Mouse (Mus musculus) liver, postnatal 0 days (tissue): Measurements from ENCODE around the gene Rab5if. TPM values are rescaled to one million over a fixed set of nuclear protein-coding genes. Genes with fewer than 3 reads are reported as not detected.

Experiments
- ATAC-seq: fragments of 200-750 bp; cut with Nextera tagmentation; 2 replicates; pipeline ENCODE4 v1.8.0; 2017; ENCODE audit warnings: mild to moderate bottlenecking, moderate library complexity
- DNase-seq: peaks from one replicate; pipeline ENCODE4 v3.0.0-alpha.2; 2016
- H3K27ac ChIP-seq: fragments of 300-500 bp; sonication (generic); 2 replicates; pipeline ENCODE4 v1.5.1; 2014; ENCODE audit warnings: antibody characterized with exemption, moderate library complexity, mild to moderate bottlenecking, low read depth
- H3K27me3 ChIP-seq: fragments of 300-500 bp; sonication (generic); 2 replicates; pipeline ENCODE4 v1.6.1; 2014; ENCODE audit warnings: low read length, control low read depth, mixed read lengths; ENCODE audit not compliant: insufficient read depth
- H3K36me3 ChIP-seq: fragments of 300-500 bp; sonication (generic); replicated peaks from 2 replicates; pipeline ENCODE4 v1.6.1; 2014; ENCODE audit warnings: mild to moderate bottlenecking, control low read depth, low read length, moderate library complexity, mixed read lengths; ENCODE audit not compliant: insufficient read depth
- H3K4me1 ChIP-seq: fragments of 300-500 bp; sonication (generic); 2 replicates; pipeline ENCODE4 v1.6.1; 2014; ENCODE audit warnings: antibody characterized with exemption, mild to moderate bottlenecking, control low read depth; ENCODE audit not compliant: insufficient read depth
- H3K4me2 ChIP-seq: fragments of 300-500 bp; sonication (generic); 2 replicates; pipeline ENCODE4 v1.6.1; 2014; ENCODE audit warnings: low read depth, mild to moderate bottlenecking, low read length, moderate library complexity, mixed read lengths
- H3K4me3 ChIP-seq: fragments of 300-500 bp; sonication (generic); 2 replicates; pipeline ENCODE4 v1.5.1; 2014; ENCODE audit warnings: low read depth, low read length
- H3K9ac ChIP-seq: fragments of 300-500 bp; sonication (generic); replicated peaks from 2 replicates; pipeline ENCODE4 v1.6.1; 2014; ENCODE audit warnings: mild to moderate bottlenecking, moderate library complexity
- H3K9me3 ChIP-seq: fragments of 300-500 bp; sonication (generic); 2 replicates; pipeline ENCODE4 v1.6.1; 2016; ENCODE audit warnings: mild to moderate bottlenecking, control low read depth, low read length, mixed read lengths
- CTCF ChIP-seq: sonication (generic); IDR thresholded peaks from 2 replicates; pipeline ENCODE4 v1.5.1; 2016; ENCODE audit warnings: antibody characterized with exemption, low read depth
- EP300 ChIP-seq: IDR thresholded peaks from 2 replicates; pipeline ENCODE4 v1.6.1; 2016; ENCODE audit warnings: antibody characterized with exemption, low read depth, mild to moderate bottlenecking
- WGBS: fragments of 180-500 bp; shearing (Covaris S2); extraction: QIAGEN DNeasy Blood & Tissue Kit; methylation state at CpG from one replicate; pipeline ENCODE4 v1.1.7; 2014; ENCODE audit not compliant: insufficient replicate concordance; 5-methylcytosine and 5-hydroxymethylcytosine counted together
- polyA plus RNA-seq: library from polyadenylated mRNA; unstranded; fragments of >200 nt; fragmentation: Nextera tagmentation; extraction: Ambion mirVana; gene quantifications from 2 replicates; pipeline ENCODE4 v1.2.1, GENCODE M21; 2015

Rab5if gene
- polyA plus RNA-seq, 1 experiment from 2014 or later: 190 TPM

DNA sequence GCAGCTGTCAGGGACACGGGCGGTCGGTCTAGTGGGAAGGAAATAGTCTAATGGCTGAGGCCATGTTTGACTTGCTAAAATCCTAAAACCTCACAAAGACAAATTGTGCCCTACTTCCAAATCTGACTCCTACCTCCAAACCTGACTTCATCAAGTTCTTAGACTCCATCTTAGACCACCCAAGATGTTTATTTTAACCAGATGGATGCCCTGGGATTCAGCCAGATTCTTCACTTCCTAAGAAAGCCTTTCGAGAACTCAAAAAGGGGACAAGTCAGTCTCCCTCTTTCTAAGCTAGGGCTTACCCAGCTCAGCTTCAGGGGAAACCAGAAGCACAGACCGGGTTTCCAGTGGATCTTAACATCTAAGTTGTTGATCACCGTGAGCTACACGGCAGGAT, 4.3 kb upstream of the Rab5if start:
- ATAC-seq (no peak), DNase-seq (no peak)

DNA sequence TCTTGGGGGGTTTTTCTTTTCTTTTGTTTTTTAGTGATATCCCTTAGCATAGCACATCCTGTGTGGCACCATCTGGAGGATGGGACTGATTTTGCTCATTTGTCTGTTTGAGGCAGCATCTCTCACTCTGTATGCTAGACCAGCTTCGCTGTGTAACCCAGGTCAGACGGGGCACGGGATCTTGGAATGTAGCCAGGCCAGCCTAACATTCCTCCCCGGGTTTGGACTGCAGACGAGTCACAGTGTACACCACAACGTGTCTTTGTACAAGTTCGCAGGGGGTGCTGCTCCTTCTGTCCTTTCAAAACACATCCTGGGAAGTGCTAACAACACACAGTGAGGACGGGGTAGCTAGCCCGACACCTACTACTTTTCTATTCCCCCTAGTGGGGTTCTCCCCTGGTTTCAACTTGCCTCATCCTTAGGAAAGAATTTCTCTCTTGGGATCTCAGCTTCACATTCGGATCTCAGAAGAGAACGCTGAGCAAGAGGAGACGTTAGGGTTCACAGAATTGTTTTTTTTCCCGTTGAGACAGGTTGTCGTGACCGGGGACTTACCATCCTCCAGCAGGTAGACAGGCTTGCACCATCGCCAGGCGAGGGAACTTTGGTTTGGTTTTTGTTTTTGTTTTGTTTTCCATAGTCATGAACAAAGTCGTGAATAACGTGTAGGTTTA, 749 bp upstream of the Rab5if start:
- DNase-seq (peak; percentile 74), ATAC-seq (no peak)
- Histone ChIP-seq H3K27me3 (no peaks in the 10 kb centered on the region), H3K4me1 (peaks cover 27% of the 10 kb centered on the region), H3K4me3 (peak overlapping the region; percentile 92), H3K36me3 (peaks cover 27% of the 10 kb centered on the region), H3K4me2 (peak overlapping the region; percentile 86), H3K9ac (peak overlapping the region; percentile 97), H3K27ac (peak overlapping the region; percentile 94), H3K9me3 (no peaks in the 10 kb centered on the region)
- TF ChIP-seq CTCF: no peak
- 0% methylated on average over 19 of the region's 19 CpGs for WGBS

More for the DNA sequence above, 4.3 kb upstream of the Rab5if start:
- H3K4me3 ChIP-seq: no peak overlapping the region
- no peak overlapping the region for H3K9ac ChIP-seq
- no peak for TF ChIP-seq EP300
- TF ChIP-seq CTCF: no peak
- no peaks in the 10 kb centered on the region for H3K9me3 ChIP-seq
- no peak overlapping the region for H3K27ac ChIP-seq
- no peak overlapping the region for H3K4me2 ChIP-seq
- H3K36me3 ChIP-seq: peaks cover 12% of the 10 kb centered on the region
- 87% methylated on average over 7 of the region's 7 CpGs for WGBS
- peaks cover 11% of the 10 kb centered on the region; the same call in 1 of the 2 replicates for H3K4me1 ChIP-seq
- H3K27me3 ChIP-seq: no peaks in the 10 kb centered on the region

DNA sequence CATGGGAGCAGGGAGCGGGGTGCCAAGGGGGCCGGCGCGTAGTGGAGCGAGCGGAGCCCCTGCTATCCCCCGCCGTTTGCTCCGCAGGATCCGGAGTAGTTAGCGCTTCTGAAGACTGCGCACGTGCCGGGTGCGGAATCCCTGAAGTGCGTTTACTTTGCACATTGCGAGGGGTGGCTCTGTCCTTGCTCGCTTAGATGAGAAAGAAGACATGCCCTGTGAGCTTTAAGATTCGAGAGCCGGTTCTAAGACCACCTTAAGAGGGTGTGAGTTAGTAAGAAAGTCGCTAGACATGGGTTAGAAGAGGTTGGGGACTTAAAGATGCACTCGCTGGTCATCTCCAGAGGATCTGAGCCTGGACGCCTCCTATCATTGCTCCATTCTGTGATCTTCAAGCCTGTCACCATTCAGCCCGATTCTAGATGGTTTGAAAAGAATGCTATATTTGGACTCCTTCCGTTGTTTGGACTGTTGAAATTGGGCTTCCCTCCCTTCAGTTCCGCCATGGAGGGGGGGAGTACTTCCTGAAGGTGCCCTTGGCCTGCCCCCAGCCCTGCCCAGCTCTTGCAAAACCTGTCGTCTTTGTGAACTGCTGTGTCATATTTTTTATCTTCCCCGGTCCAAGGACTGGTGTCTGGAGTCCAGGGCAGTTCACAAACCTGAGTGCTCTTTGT, 696 bp downstream of the Rab5if start:
- H3K9me3 ChIP-seq: no peaks in the 10 kb centered on the region
- H3K27ac ChIP-seq: peak overlapping the region; percentile 94
- H3K4me1 ChIP-seq: peaks cover 26% of the 10 kb centered on the region
- peak overlapping the region; percentile 97 for H3K9ac ChIP-seq
- DNase-seq: peak; percentile 83
- peak overlapping the region; percentile 80 for H3K4me2 ChIP-seq
- 2% methylated on average over 27 of the region's 28 CpGs for WGBS
- TF ChIP-seq EP300 (peak; percentile 40; the same call in 1 of the 2 replicates), CTCF (no peak)
- H3K4me3 ChIP-seq: peak overlapping the region; percentile 92
- peaks cover 36% of the 10 kb centered on the region for H3K36me3 ChIP-seq
- peak; percentile 45 for ATAC-seq
- no peaks in the 10 kb centered on the region for H3K27me3 ChIP-seq

DNA sequence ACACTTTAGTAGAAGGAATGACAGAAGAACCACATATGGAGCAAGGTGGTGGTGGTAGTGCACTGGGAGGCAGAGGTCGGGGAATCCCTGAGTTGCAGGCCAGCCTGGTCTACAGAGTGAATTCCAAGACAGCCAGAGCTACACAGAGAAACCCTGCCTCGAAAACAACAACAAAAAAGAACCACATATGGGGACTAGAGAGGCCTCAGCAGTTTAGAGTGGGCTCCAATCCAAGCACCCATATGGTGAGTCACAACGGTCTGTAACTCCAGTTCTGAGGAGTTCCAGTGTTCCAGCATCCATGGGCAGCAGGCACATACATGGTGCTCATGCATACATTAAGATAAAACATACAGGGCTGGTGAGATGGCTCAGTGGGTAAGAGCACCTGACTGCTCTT, 1.6 kb downstream of the Rab5if start:
- no peak for TF ChIP-seq EP300
- TF ChIP-seq CTCF: no peak
- Histone ChIP-seq H3K9ac (peak overlapping the region; percentile 97), H3K4me1 (peaks cover 26% of the 10 kb centered on the region), H3K27ac (peak overlapping the region; percentile 94), H3K9me3 (no peaks in the 10 kb centered on the region), H3K4me2 (peak overlapping the region; percentile 80), H3K27me3 (no peaks in the 10 kb centered on the region), H3K36me3 (peaks cover 42% of the 10 kb centered on the region), H3K4me3 (peak overlapping the region; percentile 92)
- DNase-seq: no peak
- WGBS: 66% methylated on average over 3 of the region's 3 CpGs
- no peak for ATAC-seq

DNA sequence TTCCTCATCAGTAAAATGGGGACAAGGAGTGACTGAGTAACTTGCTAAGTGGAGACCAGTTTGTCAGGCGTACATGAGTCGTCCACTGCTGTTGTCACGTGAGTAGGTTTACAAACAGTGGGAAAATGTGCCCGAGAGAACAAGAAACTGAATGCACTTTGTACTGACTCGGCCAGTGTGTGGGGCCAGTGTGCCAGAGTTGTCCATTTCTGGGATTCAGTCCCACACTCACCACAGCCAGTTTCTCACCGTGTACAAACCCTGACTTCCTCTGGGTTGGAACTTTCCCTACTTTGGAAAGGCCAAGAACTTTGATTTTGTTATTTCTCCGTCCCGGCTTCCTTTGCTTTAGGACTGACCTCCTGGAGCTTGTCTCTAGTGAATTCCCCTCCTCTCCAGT, 6.1 kb downstream of the Rab5if start:
- ATAC-seq (peak; percentile 57), DNase-seq (no peak)
- H3K4me3 ChIP-seq: no peak overlapping the region
- no peak overlapping the region for H3K9ac ChIP-seq
- no peaks in the 10 kb centered on the region for H3K27me3 ChIP-seq
- H3K9me3 ChIP-seq: no peaks in the 10 kb centered on the region
- H3K4me1 ChIP-seq: peaks cover 27% of the 10 kb centered on the region
- H3K27ac ChIP-seq: no peak overlapping the region
- WGBS: 61% methylated on average over 8 of the region's 8 CpGs
- H3K36me3 ChIP-seq: peaks cover 87% of the 10 kb centered on the region
- TF ChIP-seq CTCF: no peak
- TF ChIP-seq EP300: no peak
- H3K4me2 ChIP-seq: no peak overlapping the region

DNA sequence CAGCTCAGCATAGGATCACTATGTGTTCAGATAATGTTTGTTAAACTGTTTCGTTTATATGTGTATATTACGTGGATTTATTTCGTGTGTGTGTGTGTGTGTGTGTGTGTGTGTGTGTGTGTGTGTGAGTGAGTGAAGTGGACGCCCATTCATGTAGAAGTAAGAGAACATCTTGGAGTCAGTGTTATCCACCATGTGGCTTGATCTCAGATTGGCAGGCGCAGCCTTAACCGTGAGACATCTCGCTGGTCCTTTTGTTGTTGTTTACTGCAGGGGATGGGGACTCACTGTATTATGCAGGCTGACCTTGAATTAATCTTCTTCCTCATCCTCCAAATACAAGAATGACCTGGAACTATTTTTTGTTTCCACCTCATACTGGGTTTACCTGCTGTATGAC, 6.6 kb downstream of the Rab5if start:
- 80% methylated on average over 7 of the region's 7 CpGs for WGBS
- Histone ChIP-seq H3K4me2 (no peak overlapping the region), H3K27ac (no peak overlapping the region), H3K9ac (no peak overlapping the region), H3K4me3 (no peak overlapping the region), H3K27me3 (no peaks in the 10 kb centered on the region), H3K36me3 (peaks cover 92% of the 10 kb centered on the region), H3K9me3 (no peaks in the 10 kb centered on the region), H3K4me1 (peaks cover 21% of the 10 kb centered on the region)
- ATAC-seq (no peak), DNase-seq (no peak)
- TF ChIP-seq EP300 (no peak), CTCF (no peak)
